Mouse (Mus musculus): ENCODE data around the gene Ptpn1.

GRCm38 (mm10) chr2:167941745-167942176 lies 9.9 kb downstream of the Ptpn1 start:
- no peak for TF ChIP-seq CTCF (IDR thresholded peaks at IDR 0.05; ENCODE audit: low read depth, low read length)
- no peak for TF ChIP-seq GATA1 (IDR thresholded peaks at IDR 0.05; ENCODE audit: borderline replicate concordance, low read length)
- no peak for TF ChIP-seq GATA2 (IDR thresholded peaks at IDR 0.05; ENCODE audit: borderline replicate concordance, low read depth, low read length)
- no peak for TF ChIP-seq POLR2AphosphoS5 (IDR thresholded peaks at IDR 0.05; ENCODE audit: insufficient replicate concordance, low read depth, low read length)

All from G1E (cell line).